Mouse (Mus musculus) hindbrain, embryonic 15.5 days (tissue): ENCODE results near the gene Lamb1. TPM values are rescaled to one million over a fixed set of nuclear protein-coding genes. Genes with fewer than 3 reads are reported as not detected.

ENCODE experiments used
- ATAC-seq: fragments of 200-750 bp; cut with Nextera tagmentation; 2 replicates; pipeline ENCODE4 v1.8.0; 2017; ENCODE audit warnings: low read depth, moderate number of reproducible peaks, moderate TSS enrichment; ENCODE audit not compliant: low FRiP score
- H3K27ac ChIP-seq: fragments of 300-500 bp; sonication (generic); replicated peaks from 2 replicates; pipeline ENCODE4 v1.5.1; 2015; ENCODE audit warnings: mild to moderate bottlenecking, inconsistent platforms
- H3K27me3 ChIP-seq: fragments of 300-500 bp; sonication (generic); 2 replicates; pipeline ENCODE4 v1.6.1; 2015; ENCODE audit warnings: control low read depth, inconsistent platforms
- H3K36me3 ChIP-seq: fragments of 300-500 bp; sonication (generic); 2 replicates; pipeline ENCODE4 v1.6.1; 2015; ENCODE audit warnings: control low read depth, inconsistent platforms
- H3K4me1 ChIP-seq: fragments of 300-500 bp; sonication (generic); replicated peaks from 2 replicates; pipeline ENCODE4 v1.6.1; 2015; ENCODE audit warnings: control low read depth, inconsistent platforms
- H3K4me2 ChIP-seq: fragments of 300-500 bp; sonication (generic); 2 replicates; pipeline ENCODE4 v1.6.1; 2015; ENCODE audit warnings: moderate library complexity, mild to moderate bottlenecking, inconsistent platforms
- H3K4me3 ChIP-seq: fragments of 300-500 bp; sonication (generic); 2 replicates; pipeline ENCODE4 v1.5.1; 2015; ENCODE audit warnings: mild to moderate bottlenecking, inconsistent platforms
- H3K9ac ChIP-seq: fragments of 300-500 bp; sonication (generic); 2 replicates; pipeline ENCODE4 v1.6.1; 2015; ENCODE audit warnings: inconsistent platforms
- H3K9me3 ChIP-seq: fragments of 300-500 bp; sonication (generic); 2 replicates; pipeline ENCODE4 v1.6.1; 2016; ENCODE audit warnings: control low read depth, inconsistent platforms
- whole genome bisulfite sequencing: fragments of 180-500 bp; shearing (Covaris S2); methylation state at CpG from one replicate; pipeline ENCODE4 v1.1.7; 2015; 5-methylcytosine and 5-hydroxymethylcytosine counted together
- polyA plus RNA-seq: library from polyadenylated mRNA; unstranded; fragments of >200 nt; fragmentation: Nextera tagmentation; extraction: Ambion mirVana; gene quantifications from 2 replicates; pipeline ENCODE4 v1.2.1, GENCODE M21; 2015

The Lamb1 gene
- polyA plus RNA-seq, 1 experiment from 2014 or later, result 18.4 TPM

DNA sequence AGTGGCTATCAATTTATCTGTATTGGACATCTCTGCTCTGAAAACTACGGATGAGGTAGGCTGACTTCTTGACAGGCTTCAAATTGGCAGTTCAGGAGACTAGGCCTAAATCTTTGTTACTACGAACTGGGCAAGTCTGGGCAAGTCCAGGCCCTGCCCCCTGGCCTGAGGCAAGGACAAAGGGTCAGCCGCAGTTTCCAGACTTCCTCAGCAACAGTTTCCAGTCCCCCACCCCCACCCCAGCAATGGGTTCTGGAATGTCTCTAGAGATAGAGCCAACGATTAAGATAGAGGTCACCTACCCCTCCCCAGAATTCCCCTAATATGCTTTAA lies 110.2 kb downstream of the Lamb1 start:
- H3K36me3 ChIP-seq, result no peaks in the 10 kb centered on the region
- WGBS, result 84% methylated on average over 4 of the region's 4 CpGs
- peaks cover 13% of the 10 kb centered on the region for H3K4me1 ChIP-seq
- no peak overlapping the region for H3K4me2 ChIP-seq
- H3K9ac ChIP-seq, result no peak overlapping the region
- no peaks in the 10 kb centered on the region for H3K27me3 ChIP-seq
- no peak overlapping the region for H3K27ac ChIP-seq
- ATAC-seq, result peak; percentile 36; the same call in 1 of the 2 replicates
- H3K9me3 ChIP-seq, result no peaks in the 10 kb centered on the region
- no peak overlapping the region for H3K4me3 ChIP-seq

GRCm38 (mm10) chr12:31376326-31376950 lies 111.4 kb downstream of the Lamb1 start:
- Histone ChIP-seq H3K4me3 (peak overlapping the region; percentile 30), H3K9ac (0 out of 2 replicates have a peak overlapping the region, but pooled peaks have one; percentile 14), H3K36me3 (no peaks in the 10 kb centered on the region), H3K9me3 (no peaks in the 10 kb centered on the region), H3K27me3 (no peaks in the 10 kb centered on the region), H3K4me1 (peaks cover 13% of the 10 kb centered on the region), H3K27ac (no peak overlapping the region; the same call in 1 of the 2 replicates), H3K4me2 (peak overlapping the region; percentile 57)
- ATAC-seq, result peak; percentile 73; the same call in 1 of the 2 replicates
- WGBS, result 14% methylated on average over 13 of the region's 13 CpGs

DNA sequence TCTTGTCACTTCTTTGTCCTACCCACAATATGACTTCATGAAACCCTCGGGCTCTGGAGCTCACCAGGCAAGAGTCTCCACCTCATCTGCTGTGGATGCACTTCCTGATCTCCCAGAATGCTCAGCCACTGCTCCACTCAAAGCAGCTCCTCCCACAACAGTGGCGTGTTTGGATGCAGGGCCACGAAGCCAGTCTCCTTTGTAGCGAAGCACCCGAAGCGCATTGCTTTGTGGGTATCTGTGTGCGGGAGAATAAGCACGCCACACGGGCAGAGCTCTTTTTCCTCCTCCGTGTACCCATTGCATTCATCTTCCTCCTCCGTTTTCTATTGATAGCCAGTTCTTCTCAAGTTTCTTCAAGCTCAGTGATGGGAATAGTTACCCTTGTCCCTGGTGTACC lies 112.2 kb downstream of the Lamb1 start:
- Histone ChIP-seq H3K4me2 (0 out of 2 replicates have a peak overlapping the region, but pooled peaks have one; percentile 0), H3K36me3 (no peaks in the 10 kb centered on the region), H3K4me3 (no peak overlapping the region), H3K9ac (no peak overlapping the region), H3K9me3 (no peaks in the 10 kb centered on the region), H3K4me1 (peaks cover 13% of the 10 kb centered on the region), H3K27me3 (no peaks in the 10 kb centered on the region), H3K27ac (no peak overlapping the region)
- WGBS, result 79% methylated on average over 11 of the region's 11 CpGs
- no peak for ATAC-seq

Other genes with a start within 250 kb of the Lamb1 start
- 0.05 TPM in 1 of 2 replicates, not detected in the other for gene Fam110c, start 191.4 kb upstream of the Lamb1 start, polyA plus RNA-seq
- not detected in 2 replicates for gene Gm6993, start 24.5 kb upstream of the Lamb1 start, polyA plus RNA-seq
- 112 and 119 TPM in 2 replicates for gene Dld, start 86.2 kb downstream of the Lamb1 start, polyA plus RNA-seq
- 0.10 TPM in 1 of 2 replicates, not detected in the other for gene Slc26a3, start 125.6 kb downstream of the Lamb1 start, polyA plus RNA-seq
- gene Cbll1, start 234.4 kb downstream of the Lamb1 start, polyA plus RNA-seq, result 15.7 and 17.8 TPM in 2 replicates